Mouse (Mus musculus): ENCODE measurements around the gene Slit1. TPM values are rescaled to one million over a fixed set of nuclear protein-coding genes. Genes with fewer than 3 reads are reported as not detected.
A peak's percentile ranks its signal among the peaks of the same experiment; 100 is the strongest.

Slit1 gene
- 0.05 and 0.12 TPM in 2 replicates for polyA plus RNA-seq (2015; fragmentation: Nextera tagmentation; extraction: Ambion mirVana)

GRCm38 (mm10) chr19:41743396-41743795, at the start of gene Slit1:
Slit1 (minus strand) TSS chr19:41743665.
- 3% methylated on average over 42 of the region's 44 CpGs for WGBS (ENCODE audit: insufficient replicate concordance)

GRCm38 (mm10) chr19:41792934-41793486, 49.5 kb upstream of the Slit1 start:
- DNase-seq (no peak), ATAC-seq (ENCODE audit: low read depth) (no peak)
- WGBS (ENCODE audit: insufficient replicate concordance) = 34% methylated on average over 1 of the region's 1 CpGs
- no peak overlapping the region for H3K9ac ChIP-seq
- H3K4me1 ChIP-seq (replicated peaks) = peaks cover 54% of the 10 kb centered on the region
- H3K4me2 ChIP-seq = no peak overlapping the region
- H3K27ac ChIP-seq = no peak overlapping the region
- no peaks in the 10 kb centered on the region for H3K27me3 ChIP-seq
- no peaks in the 10 kb centered on the region for H3K9me3 ChIP-seq (replicated peaks)
- no peak overlapping the region for H3K4me3 ChIP-seq (replicated peaks)
- H3K36me3 ChIP-seq = peaks cover 46% of the 10 kb centered on the region

More at GRCm38 (mm10) chr19:41743396-41743795, at the start of gene Slit1:
- H3K27me3 ChIP-seq = peaks cover 81% of the 10 kb centered on the region
- H3K4me2 ChIP-seq = peak within 1 kb of the TSS; percentile 43
- H3K27ac ChIP-seq = no peak within 1 kb of the TSS
- ATAC-seq (ENCODE audit: low read depth) (no peak), DNase-seq (no peak)
- no peaks in the 10 kb centered on the region for H3K9me3 ChIP-seq (replicated peaks)
- no peak within 1 kb of the TSS for H3K9ac ChIP-seq
- peak within 1 kb of the TSS; percentile 22 for H3K4me3 ChIP-seq (replicated peaks)
- H3K4me1 ChIP-seq (replicated peaks) = peaks cover 21% of the 10 kb centered on the region
- H3K36me3 ChIP-seq = no peaks in the 10 kb centered on the region

GRCm38 (mm10) chr19:41791384-41791783, 47.9 kb upstream of the Slit1 start:
- peaks cover 48% of the 10 kb centered on the region for H3K36me3 ChIP-seq
- 87% methylated on average over 2 of the region's 2 CpGs for WGBS (ENCODE audit: insufficient replicate concordance)
- no peak for DNase-seq
- ATAC-seq (ENCODE audit: low read depth) = no peak
- no peak overlapping the region for H3K9ac ChIP-seq
- no peak overlapping the region for H3K4me2 ChIP-seq
- H3K27me3 ChIP-seq = no peaks in the 10 kb centered on the region
- H3K4me1 ChIP-seq (replicated peaks) = peaks cover 44% of the 10 kb centered on the region
- H3K9me3 ChIP-seq (replicated peaks) = no peaks in the 10 kb centered on the region
- no peak overlapping the region for H3K27ac ChIP-seq
- no peak overlapping the region for H3K4me3 ChIP-seq (replicated peaks)

GRCm38 (mm10) chr19:41789110-41789961, 45.9 kb upstream of the Slit1 start:
- 73% methylated on average over 10 of the region's 10 CpGs for whole genome bisulfite sequencing (ENCODE audit: insufficient replicate concordance)
- no peak overlapping the region for H3K9ac ChIP-seq
- ATAC-seq (ENCODE audit: low read depth) = no peak
- H3K4me2 ChIP-seq = no peak overlapping the region
- H3K4me3 ChIP-seq (replicated peaks) = no peak overlapping the region
- peaks cover 28% of the 10 kb centered on the region for H3K4me1 ChIP-seq (replicated peaks)
- no peak overlapping the region for H3K27ac ChIP-seq
- no peak for DNase-seq
- H3K27me3 ChIP-seq = no peaks in the 10 kb centered on the region
- H3K36me3 ChIP-seq = peaks cover 66% of the 10 kb centered on the region
- no peaks in the 10 kb centered on the region for H3K9me3 ChIP-seq (replicated peaks)

- H3K27me3 ChIP-seq = no peaks in the 10 kb centered on the region
These were observed 43.4 kb upstream of the Slit1 start for GRCm38 (mm10) chr19:41786896-41787295.

GRCm38 (mm10) chr19:41777514-41777913, 34.0 kb upstream of the Slit1 start:
- no peaks in the 10 kb centered on the region for H3K9me3 ChIP-seq (replicated peaks)
- WGBS (ENCODE audit: insufficient replicate concordance) = 81% methylated on average over 6 of the region's 6 CpGs
- H3K27ac ChIP-seq = no peak overlapping the region
- H3K4me2 ChIP-seq = no peak overlapping the region
- no peak for DNase-seq
- ATAC-seq (ENCODE audit: low read depth) = no peak
- no peak overlapping the region for H3K9ac ChIP-seq
- no peak overlapping the region for H3K4me3 ChIP-seq (replicated peaks)
- no peaks in the 10 kb centered on the region for H3K27me3 ChIP-seq
- no peaks in the 10 kb centered on the region for H3K4me1 ChIP-seq (replicated peaks)
- peaks cover 94% of the 10 kb centered on the region for H3K36me3 ChIP-seq

More at GRCm38 (mm10) chr19:41786896-41787295, 43.4 kb upstream of the Slit1 start:
- ATAC-seq (ENCODE audit: low read depth) (no peak), DNase-seq (no peak)
- 94% methylated on average over 1 of the region's 1 CpGs for WGBS (ENCODE audit: insufficient replicate concordance)
- Histone ChIP-seq H3K9ac (no peak overlapping the region), H3K4me1 (replicated peaks) (peaks cover 9% of the 10 kb centered on the region; the same call in 1 of the 2 replicates), H3K4me2 (no peak overlapping the region), H3K27ac (no peak overlapping the region), H3K9me3 (replicated peaks) (no peaks in the 10 kb centered on the region), H3K36me3 (peaks cover 81% of the 10 kb centered on the region), H3K4me3 (replicated peaks) (no peak overlapping the region)

GRCm38 (mm10) chr19:41768711-41769110, 25.2 kb upstream of the Slit1 start:
- no peak overlapping the region for H3K9ac ChIP-seq
- ATAC-seq (ENCODE audit: low read depth) = no peak
- H3K36me3 ChIP-seq = peaks cover 76% of the 10 kb centered on the region
- no peak overlapping the region for H3K4me3 ChIP-seq (replicated peaks)
- WGBS (ENCODE audit: insufficient replicate concordance) = 86% methylated on average over 7 of the region's 7 CpGs
- H3K27me3 ChIP-seq = no peaks in the 10 kb centered on the region
- DNase-seq = no peak
- no peaks in the 10 kb centered on the region for H3K9me3 ChIP-seq (replicated peaks)
- no peak overlapping the region for H3K4me2 ChIP-seq
- no peaks in the 10 kb centered on the region for H3K4me1 ChIP-seq (replicated peaks)
- no peak overlapping the region for H3K27ac ChIP-seq

- Histone ChIP-seq H3K27ac (no peak overlapping the region), H3K9ac (no peak overlapping the region), H3K36me3 (peaks cover 64% of the 10 kb centered on the region), H3K9me3 (replicated peaks) (no peaks in the 10 kb centered on the region), H3K4me3 (replicated peaks) (no peak overlapping the region), H3K4me2 (no peak overlapping the region), H3K27me3 (no peaks in the 10 kb centered on the region), H3K4me1 (replicated peaks) (no peaks in the 10 kb centered on the region)
- DNase-seq (no peak), ATAC-seq (ENCODE audit: low read depth) (no peak)
- WGBS (ENCODE audit: insufficient replicate concordance) = 93% methylated on average over 5 of the region's 5 CpGs
These were observed 23.2 kb upstream of the Slit1 start for GRCm38 (mm10) chr19:41766628-41767027.

GRCm38 (mm10) chr19:41763870-41764660, 20.6 kb upstream of the Slit1 start:
- no peaks in the 10 kb centered on the region for H3K9me3 ChIP-seq (replicated peaks)

GRCm38 (mm10) chr19:41761529-41761928, 18.1 kb upstream of the Slit1 start:
- Histone ChIP-seq H3K36me3 (peaks cover 16% of the 10 kb centered on the region), H3K4me3 (replicated peaks) (no peak overlapping the region), H3K9ac (no peak overlapping the region), H3K27me3 (no peaks in the 10 kb centered on the region), H3K4me2 (no peak overlapping the region), H3K4me1 (replicated peaks) (no peaks in the 10 kb centered on the region), H3K9me3 (replicated peaks) (no peaks in the 10 kb centered on the region), H3K27ac (no peak overlapping the region)
- WGBS (ENCODE audit: insufficient replicate concordance) = 65% methylated on average over 9 of the region's 9 CpGs
- ATAC-seq (ENCODE audit: low read depth) (no peak), DNase-seq (no peak)

More at GRCm38 (mm10) chr19:41763870-41764660, 20.6 kb upstream of the Slit1 start:
- WGBS (ENCODE audit: insufficient replicate concordance) = 28% methylated on average over 12 of the region's 12 CpGs
- Histone ChIP-seq H3K4me2 (no peak overlapping the region), H3K9ac (no peak overlapping the region), H3K27ac (no peak overlapping the region), H3K4me1 (replicated peaks) (no peaks in the 10 kb centered on the region), H3K4me3 (replicated peaks) (no peak overlapping the region), H3K36me3 (peaks cover 41% of the 10 kb centered on the region), H3K27me3 (no peaks in the 10 kb centered on the region)
- DNase-seq = peak; percentile 64
- ATAC-seq (ENCODE audit: low read depth) = peak; percentile 58; the same call in 1 of the 2 replicates

GRCm38 (mm10) chr19:41759765-41760164, 16.3 kb upstream of the Slit1 start:
- H3K27me3 ChIP-seq = no peaks in the 10 kb centered on the region
- WGBS (ENCODE audit: insufficient replicate concordance) = 77% methylated on average over 6 of the region's 6 CpGs
- H3K36me3 ChIP-seq = peaks cover 9% of the 10 kb centered on the region
- no peak overlapping the region for H3K27ac ChIP-seq
- H3K9ac ChIP-seq = no peak overlapping the region
- DNase-seq (no peak), ATAC-seq (ENCODE audit: low read depth) (no peak)
- H3K4me3 ChIP-seq (replicated peaks) = no peak overlapping the region
- no peak overlapping the region for H3K4me2 ChIP-seq
- H3K4me1 ChIP-seq (replicated peaks) = no peaks in the 10 kb centered on the region
- H3K9me3 ChIP-seq (replicated peaks) = no peaks in the 10 kb centered on the region

Data from liver, embryonic 13.5 days (tissue).